Mouse (Mus musculus) ovary, postnatal 36 days (tissue): ENCODE data around the gene Rora.

Experiments used
- DNase-seq: peaks from one replicate; pipeline ENCODE4 v3.0.0; 2022; ENCODE audit warnings: low spot score, mixed read lengths

Rora gene

GRCm38 (mm10) chr9:69431863-69432555 is 778.4 kb downstream of the Rora start:
- DNase-seq: no peak

GRCm38 (mm10) chr9:69435194-69435593 is 781.6 kb downstream of the Rora start:
- no peak for DNase-seq

GRCm38 (mm10) chr9:69435662-69436061 is 782.1 kb downstream of the Rora start:
- DNase-seq: no peak
